Mouse (Mus musculus): ENCODE measurements around the gene Gnas.
"Not testable (repeated sequence)": the region's sequence is repeated elsewhere in the genome, so short reads cannot be mapped to it uniquely, and the experiment has no call there.

Gnas gene

DNA sequence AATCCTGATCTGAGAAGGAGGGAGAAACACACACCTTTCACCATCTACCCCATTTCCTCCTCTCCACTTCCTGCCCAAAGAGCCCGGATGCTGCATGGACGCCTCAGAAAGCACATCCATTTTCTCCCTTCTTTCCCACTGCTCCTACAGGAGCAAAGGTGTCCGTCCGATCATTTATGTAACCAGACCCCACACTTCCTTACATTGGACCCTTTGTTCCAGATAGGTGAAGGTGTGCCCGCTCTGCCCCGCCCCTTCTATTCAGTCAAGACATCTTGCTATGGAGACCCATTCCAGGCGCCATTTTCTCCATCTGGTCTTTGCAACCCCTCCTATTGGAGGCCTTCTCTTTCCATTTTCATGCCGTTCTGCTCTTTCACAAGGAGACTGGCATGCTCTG is 10.3 kb downstream of the Gnas start:
- no peak for DNase-seq (ENCODE audit: low spot score in 2 of 2)

DNA sequence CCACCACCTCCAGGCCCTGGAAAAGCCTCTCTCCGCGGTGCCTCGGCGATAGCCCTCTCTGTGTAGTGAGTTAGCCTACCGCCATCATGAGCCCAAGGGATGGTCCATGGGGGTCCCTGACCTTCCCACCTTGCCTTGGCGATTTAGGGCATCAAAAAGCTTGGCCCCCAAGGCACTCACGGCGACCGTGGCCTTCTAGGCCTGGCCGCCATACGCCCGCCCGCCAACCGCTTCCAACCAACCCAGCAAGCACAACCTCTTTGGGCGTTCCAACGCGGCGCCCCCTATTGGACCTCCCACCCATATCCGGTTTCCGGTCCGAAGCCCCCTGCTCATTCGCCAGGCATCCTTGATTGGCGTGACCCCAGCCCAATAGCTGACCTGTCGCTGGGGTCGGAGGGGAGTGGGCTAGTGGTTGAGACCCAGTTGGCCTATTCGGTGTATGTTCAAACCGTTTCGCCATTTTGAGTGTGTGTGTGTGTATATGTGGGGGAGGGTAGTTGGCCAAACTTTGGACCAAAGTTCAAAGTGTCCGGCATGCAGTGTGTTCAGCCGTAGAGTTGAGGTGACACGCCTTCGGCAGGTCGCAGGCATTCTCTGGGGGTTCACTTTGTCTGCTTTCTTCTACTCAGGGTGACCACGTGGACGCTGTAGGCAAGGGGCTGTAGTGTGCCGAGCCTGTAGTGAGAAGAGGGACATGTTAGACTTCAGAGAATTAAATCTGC is 11.2 kb downstream of the Gnas start:
- peak; percentile 83 to 86 for DNase-seq (ENCODE audit: low spot score in 2 of 2)

DNA sequence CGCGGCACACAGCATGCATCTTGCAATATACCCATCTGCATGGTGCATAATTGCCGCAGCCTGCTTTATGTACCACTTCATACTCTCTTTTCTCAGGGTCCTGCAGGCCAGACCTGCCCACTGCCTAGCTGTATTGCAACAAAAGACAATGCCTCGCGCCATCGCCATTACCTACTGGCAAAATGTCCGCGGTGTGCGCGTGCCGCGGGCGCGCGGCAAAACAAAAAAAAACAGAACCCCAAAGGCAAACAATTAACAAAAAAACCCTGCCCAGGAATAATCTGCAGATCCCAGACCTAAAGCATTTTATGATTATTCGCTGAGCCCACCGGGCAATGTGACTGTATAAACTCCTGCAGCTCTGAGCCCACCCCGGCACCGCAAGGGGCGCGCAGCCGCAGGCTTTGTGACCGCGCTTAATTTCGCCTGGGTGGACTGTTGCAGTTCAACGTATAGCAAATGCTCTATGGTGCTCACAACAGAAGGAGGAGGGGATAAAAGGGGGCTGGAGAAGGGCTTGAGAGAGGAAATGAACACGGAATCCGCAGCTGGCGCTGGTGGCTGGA is 11.9 kb downstream of the Gnas start:
- no peak for DNase-seq (ENCODE audit: low spot score in 2 of 2)

DNA sequence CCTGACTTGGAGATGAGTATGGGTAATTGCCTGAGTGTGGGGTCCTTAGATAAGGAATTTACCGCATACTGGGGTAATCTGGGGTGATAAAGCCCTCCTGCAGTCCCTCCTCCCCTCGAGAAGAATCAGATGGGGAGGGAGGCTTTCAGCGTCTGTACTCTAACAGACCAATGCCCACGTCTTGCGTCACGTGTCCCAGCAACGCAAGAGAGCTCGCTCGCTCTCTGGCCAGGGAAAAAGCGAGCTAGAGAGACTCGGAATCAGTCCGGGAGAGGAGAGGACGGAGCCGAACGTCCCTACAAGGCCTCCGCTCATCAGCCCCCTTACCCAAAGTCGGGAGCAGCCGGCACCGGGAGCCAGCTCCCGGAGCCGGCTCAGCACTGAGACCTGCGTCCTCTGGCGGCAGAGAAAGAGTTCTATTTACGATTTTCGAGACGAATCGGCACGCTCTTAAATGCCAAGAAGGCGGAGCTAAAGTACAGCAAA is 13.0 kb downstream of the Gnas start:
- peak in 1 of 2 experiments; percentile 37 for DNase-seq (ENCODE audit: low spot score in 2 of 2)

DNA sequence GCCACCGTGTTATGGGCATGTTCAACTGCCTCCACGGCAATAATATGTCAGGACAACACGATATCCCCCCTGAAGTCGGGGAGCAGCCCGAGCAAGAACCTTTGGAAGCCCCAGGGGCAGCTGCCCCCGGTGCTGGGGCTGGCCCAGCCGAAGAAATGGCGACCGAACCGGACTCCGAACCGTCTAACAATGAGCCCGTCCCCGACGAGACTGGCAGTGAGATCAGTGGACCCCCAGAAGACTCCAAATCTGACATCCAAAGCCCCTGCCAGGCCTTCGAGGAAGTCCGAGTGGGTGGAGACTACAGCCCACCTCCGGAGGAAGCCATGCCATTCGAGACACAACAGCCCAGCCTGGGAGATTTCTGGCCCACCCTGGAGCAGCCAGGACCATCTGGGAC is 13.7 kb downstream of the Gnas start:
- DNase-seq (ENCODE audit: low spot score in 2 of 2), result no peak

DNA sequence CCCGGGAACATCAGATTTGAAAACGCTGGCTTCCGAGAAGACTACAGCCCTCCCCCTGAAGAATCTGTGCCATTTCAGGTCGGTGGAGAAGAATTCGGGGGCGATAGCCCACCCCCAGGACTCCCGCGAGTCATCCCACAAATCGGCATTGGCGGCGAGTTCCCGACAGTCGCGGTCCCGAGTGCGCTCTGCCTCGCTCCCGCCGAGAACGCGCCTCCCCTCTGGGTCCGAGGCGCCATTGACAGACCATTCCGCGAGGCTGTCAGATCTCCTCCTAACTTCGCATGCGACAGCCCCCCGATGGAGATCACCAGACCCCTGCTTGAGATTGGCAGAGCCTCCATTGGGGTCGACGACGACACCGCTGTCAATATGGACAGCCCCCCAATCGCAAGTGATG is 14.4 kb downstream of the Gnas start:
- DNase-seq (ENCODE audit: low spot score in 2 of 2), result no peak

DNA sequence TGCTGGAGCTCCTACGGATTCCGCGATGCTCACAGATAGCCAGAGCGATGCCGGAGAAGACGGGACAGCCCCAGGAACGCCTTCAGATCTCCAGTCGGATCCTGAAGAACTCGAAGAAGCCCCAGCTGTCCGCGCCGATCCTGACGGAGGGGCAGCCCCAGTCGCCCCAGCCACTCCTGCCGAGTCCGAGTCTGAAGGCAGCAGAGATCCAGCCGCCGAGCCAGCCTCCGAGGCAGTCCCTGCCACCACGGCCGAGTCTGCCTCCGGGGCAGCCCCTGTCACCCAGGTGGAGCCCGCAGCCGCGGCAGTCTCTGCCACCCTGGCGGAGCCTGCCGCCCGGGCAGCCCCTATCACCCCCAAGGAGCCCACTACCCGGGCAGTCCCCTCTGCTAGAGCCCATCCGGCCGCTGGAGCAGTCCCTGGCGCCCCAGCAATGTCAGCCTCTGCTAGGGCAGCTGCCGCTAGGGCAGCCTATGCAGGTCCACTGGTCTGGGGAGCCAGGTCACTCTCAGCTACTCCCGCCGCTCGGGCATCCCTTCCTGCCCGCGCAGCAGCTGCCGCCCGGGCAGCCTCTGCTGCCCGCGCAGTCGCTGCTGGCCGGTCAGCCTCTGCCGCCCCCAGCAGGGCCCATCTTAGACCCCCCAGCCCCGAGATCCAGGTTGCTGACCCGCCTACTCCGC is 15.1 kb downstream of the Gnas start:
- no peak for DNase-seq (ENCODE audit: low spot score in 2 of 2)

DNA sequence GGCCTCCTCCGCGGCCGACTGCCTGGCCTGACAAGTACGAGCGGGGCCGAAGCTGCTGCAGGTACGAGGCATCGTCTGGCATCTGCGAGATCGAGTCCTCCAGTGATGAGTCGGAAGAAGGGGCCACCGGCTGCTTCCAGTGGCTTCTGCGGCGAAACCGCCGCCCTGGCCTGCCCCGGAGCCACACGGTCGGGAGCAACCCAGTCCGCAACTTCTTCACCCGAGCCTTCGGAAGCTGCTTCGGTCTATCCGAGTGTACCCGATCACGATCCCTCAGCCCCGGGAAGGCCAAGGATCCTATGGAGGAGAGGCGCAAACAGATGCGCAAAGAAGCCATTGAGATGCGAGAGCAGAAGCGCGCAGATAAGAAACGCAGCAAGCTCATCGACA is 15.6 kb downstream of the Gnas start:
- no peak for DNase-seq (ENCODE audit: low spot score in 2 of 2)

DNA sequence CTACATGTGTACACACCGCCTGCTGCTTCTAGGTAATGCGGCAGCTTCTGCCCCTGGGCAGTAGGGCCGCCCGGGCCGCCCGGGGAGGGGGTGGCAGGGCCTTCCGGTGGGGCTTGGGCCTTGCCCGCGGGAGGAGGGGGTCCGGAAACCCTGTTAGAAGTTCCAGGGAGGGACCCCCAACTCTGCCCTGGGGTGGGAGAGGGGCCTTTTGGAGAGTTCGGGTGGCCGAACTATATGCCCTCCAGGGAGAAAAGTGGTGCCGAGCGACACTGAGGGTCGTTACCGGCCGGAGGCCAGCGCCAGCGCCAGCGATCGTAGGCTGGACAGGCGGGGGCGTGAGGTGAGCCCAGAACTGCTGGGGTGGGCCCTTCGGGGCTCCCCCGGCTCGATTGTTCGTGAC is 16.1 kb downstream of the Gnas start:
- no peak for DNase-seq (ENCODE audit: low spot score in 2 of 2)

DNA sequence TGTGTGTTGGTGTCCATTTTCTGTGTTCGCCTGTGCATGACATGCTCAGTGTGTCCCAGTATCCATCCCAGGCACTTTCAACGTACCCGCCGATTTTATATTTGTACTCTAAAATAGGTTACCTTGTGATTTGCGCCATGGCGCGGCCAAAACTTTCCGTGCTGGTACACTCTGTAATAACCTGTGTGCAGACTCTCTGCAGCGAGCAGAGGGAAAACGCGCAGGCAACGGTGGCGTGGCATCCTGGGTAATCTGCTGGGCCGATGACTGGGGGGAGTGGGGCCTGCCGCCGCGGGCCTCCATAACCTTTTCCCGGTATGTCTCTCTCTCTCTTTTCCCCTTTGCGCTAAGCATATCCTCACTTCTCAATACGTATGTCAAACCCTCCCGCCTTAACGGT is 16.5 kb downstream of the Gnas start:
- no peak for DNase-seq (ENCODE audit: low spot score in 2 of 2)

DNA sequence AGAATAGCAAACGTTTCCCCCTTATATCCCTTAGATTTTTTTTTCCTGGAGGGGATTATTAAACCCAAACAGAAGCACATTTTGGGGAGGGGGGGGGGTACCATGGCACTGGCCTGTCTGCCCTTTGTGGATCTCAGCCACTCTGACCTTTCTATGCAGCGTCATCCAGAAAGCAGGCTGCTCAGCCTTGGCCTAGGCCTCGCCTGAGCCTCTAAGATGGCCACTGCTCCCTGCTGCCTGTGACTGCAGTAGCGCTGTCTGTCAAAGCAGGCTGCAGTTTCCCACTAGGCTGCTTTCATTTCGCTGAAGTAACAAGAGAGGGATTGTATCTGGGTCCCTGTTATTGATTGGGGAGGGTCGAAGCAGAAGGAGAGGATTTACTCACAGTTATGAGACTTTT is 18.4 kb downstream of the Gnas start:
- DNase-seq (ENCODE audit: low spot score in 2 of 2), result no peak

DNA sequence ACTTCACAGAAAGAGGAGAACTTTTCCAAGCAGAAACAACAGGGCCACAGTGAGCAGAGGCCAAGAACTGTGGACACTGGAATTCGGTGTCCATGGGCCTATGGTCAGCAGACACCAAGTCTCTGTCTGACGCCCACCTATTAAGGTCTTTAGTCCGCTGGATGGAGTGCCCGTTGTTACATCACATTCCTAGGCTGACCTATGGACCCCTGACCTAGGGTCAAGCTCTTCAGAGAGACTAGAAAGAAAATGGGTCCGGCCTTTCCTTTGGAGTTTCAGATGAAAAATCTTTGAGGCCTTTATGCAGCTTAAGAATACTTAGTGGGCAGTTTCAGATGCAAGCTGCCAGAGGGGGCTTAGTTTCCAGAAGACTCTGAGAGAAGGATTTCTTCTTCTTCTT is 21.5 kb downstream of the Gnas start:
- DNase-seq (ENCODE audit: low spot score in 2 of 2), result no peak

DNA sequence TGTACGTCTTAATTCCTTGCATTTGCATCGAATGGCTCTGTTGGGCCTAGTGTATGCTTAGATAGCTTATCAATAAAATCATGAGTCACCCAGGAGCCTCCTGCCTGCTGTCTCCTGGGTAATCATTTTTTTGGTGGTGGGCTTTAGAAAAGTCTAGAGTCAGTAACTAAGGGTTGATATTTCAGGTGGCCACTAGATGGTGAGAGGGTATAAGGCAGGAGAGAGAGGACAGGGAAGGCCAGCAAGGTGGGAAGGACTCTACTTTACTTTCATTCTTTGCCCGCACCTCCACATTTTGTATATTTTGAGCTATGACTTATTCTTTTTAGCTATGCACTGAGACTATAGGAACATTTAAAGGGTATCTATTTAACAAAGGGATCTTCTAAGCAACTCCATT is 23.8 kb downstream of the Gnas start:
- no peak for DNase-seq (ENCODE audit: low spot score in 2 of 2)

DNA sequence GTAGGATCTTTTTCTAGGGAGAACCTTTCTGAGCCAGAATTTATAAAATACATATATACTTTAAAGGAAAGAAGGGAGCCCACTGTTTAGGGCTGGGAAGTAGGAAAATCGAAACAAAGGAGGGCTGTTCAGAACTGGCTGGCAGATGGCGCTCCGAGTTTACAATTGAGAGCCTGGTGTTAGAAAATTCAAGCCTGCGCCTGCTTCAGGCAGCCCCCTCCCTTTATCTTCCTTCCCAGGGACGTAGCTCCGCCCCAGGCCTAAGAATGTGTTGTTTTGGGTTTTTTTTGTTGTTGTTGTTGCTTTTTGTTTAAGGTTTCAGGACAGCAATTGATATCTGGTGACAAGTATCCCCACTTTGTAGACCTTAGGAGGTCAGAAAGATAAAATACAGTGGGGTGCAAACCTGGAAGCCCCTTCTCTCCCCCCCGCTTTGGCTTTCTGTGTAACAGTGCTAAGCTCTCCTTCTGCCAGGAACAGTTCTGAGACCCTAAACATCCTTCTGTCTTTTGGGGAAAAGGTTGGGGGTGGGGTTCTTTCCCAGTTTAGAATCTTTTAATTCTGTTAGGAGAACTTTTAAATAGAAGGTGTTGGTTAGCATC is 26.9 kb downstream of the Gnas start:
- DNase-seq (ENCODE audit: low spot score in 2 of 2), result peak in 1 of 2 experiments; percentile 48

DNA sequence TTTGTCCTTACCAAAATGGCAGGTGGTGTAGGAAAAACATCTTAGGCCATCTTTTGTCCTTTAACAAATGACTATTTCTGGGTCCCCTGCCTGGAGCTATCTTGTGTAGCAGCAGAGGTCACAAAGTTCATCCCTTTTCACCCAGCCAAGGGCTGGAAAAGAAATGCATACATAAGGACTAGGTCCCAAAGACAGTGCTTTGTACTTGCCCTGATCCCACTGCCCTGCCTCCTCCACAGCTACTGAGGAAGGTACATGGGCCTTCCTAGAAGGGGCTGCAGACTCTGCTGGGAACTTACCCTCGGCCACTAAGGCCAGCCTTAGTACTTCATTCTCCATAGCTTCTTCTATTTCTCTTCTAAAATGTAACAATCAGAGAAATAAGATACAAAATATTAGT is 27.5 kb downstream of the Gnas start:
- no peak for DNase-seq (ENCODE audit: low spot score in 2 of 2)

DNA sequence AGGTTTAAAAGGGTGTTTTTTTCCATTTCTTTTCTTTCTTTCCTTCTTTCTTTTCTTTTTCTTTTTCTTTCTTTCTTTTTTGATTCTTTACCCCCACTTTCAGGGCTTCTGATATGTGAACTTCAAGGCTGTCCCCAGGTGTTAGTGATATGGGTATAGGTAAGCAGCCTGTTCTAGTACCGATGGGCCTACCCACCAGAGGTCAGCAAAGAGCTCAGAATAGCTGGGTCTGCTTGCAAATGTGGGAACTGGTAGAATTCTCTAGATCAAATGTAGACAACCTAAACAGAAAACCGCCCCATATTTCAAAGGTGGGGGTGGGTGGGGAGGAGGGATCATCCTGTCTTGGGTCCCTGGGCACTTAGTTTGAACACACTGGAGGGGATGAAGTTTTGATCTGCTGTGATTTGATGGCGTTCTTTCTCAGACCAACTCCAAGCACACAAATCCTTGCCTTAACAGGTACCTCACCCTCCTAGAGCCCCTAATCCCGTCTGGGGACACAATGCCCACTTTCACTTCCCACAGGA is 28.1 kb downstream of the Gnas start:
- peak; percentile 58 to 81 for DNase-seq (ENCODE audit: low spot score in 2 of 2)

DNA sequence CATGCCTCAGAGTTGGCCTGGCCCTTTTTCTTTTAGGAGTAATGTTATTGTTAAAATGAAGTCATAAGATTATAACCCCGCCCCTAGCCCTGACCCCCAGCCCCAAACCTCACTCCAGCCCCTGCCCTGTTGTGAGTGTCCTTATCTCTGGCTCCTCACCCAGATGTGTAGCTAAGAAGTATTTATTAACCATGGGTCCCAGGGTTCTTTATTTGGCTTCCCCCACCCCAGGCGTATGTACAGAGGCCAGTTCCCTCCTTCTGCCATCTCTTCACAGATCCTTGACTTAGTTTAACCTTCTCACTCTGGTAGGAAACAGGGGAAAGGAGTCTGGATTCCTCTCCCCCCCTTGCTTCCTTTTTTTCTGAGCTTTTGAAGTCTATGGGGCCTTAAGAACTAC is 28.5 kb downstream of the Gnas start:
- DNase-seq (ENCODE audit: low spot score in 2 of 2), result no peak

DNA sequence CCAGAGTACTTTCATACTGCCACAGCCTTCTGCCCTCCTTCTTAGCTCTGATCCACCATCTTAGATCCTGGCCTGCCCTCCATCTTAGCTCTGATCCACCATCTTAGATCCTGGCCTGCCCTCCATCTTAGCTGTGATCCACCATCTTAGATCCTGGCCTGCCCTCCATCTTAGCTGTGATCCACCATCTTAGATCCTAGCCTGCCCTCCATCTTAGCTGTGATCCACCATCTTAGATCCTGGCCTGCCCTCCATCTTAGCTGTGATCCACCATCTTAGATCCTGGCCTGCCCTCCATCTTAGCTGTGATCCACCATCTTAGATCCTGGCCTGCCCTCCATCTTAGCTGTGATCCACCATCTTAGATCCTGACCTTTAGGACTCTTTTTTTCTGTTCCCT is 31.3 kb downstream of the Gnas start:
- DNase-seq (ENCODE audit: low spot score in 2 of 2), result not testable (repeated sequence)

DNA sequence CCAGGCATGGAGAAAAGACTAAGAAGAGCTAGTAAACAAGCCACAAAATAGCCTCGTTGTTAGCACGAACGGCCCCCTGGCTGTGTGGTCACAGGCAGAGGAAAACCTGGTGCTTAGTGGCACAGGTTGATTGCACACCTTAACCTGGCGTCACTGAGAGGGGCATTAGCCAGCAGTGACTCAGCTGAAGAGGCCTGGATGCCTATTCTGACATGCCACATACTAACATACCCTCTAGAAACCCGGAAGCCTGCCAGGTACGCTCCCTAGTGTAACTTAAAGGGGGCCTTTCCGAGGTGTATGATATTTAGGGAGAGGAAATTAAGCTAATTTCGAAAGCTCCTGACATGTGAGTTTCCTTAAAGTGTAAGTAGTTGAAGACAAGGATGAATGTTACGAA is 32.5 kb downstream of the Gnas start:
- DNase-seq (ENCODE audit: low spot score in 2 of 2), result no peak

DNA sequence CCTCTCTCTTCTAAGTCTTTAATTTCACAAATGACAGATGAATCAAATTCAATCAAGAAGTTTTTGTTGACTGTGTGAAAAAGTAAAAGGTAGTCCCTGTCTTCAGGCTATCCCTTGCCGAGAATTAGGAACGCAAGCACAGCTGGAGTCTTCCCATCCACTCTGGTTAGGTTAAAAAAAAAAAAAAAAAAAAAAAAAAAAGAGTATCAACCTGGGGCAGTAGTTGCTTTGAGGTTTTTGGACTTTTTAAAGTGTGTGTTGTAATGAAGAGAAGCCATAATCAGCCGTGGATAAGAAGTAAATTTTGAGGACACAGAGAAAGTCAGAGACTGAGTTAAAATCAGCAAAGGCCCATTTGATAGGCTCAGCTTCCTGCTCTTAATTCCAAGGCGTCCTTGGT is 41.9 kb downstream of the Gnas start:
- no peak for DNase-seq (ENCODE audit: low spot score in 2 of 2)

DNA sequence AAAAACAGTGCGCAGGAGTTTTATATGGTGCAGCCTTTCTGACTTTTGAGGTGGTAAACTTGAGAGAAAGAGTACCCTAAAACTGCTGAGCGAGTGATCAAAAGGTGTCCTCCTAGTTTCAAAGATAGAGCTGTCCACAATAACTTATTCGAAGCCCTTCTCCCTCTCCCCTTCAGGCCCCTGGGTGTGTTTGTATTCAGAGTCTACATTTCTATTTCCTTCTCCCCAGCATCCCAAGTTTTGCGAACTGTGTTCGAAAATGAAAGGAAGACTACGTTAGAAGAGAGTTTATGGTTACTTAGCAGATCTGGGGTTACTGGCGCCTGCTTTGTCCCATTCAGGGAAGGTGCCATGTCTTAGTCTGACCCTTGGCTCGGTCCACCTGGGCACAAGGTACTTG is 42.4 kb downstream of the Gnas start:
- no peak for DNase-seq (ENCODE audit: low spot score in 2 of 2)

DNA sequence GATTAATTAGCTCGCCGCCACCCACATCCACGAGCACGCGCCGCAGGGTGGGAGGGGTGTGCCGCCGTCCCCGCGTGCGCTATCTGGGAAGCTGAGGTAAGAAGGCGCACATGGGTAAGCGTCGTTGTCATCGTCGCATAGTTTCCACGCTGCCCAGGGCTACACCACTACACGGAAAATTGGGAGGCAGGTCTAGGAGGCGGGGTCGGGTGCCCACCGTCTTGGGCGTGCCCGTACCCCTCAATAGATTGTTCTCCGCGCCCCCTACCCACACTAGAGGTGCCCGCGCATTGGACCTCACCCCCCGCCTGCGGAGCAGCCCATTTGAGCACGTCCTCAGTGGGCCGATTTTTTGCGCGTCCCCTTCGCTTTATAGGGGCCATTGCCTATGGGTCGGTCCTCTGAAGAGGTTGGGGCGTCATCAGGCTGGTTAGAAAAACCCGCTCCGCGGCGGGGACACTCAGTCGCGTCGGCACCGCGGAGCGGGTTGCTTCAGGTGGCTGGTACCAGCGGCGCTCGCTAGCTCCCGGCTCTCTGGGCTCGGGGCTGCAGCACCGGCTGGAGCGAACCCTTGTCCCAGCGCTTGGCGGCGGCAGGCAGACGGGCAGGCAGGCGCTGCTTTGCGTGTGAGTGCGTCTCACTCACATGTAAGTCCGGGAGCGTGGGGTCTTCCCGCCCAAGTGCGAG is 43.3 kb downstream of the Gnas start:
- DNase-seq (ENCODE audit: low spot score in 2 of 2), result peak; percentile 34 to 40

All from thymus, postnatal 10 days (tissue).